Mouse (Mus musculus): ENCODE data around the gene Ankk1.

- no peak for TF ChIP-seq CTCF (IDR thresholded peaks at IDR 0.05; ENCODE audit: low read depth)
- TF ChIP-seq EP300 (IDR thresholded peaks at IDR 0.05; ENCODE audit: low read depth) = no peak
Measured at GRCm38 (mm10) chr9:49442621-49443020, 15.8 kb upstream of the Ankk1 start.
